Mouse (Mus musculus) spleen, adult 2 months (tissue): Measurements from ENCODE around the gene Arid1a.

Experiments used
- CTCF ChIP-seq: fragments of 200-500 bp; IDR thresholded peaks from 2 replicates; pipeline ENCODE4 v1.5.1; 2011; ENCODE audit warnings: mild to moderate bottlenecking, inconsistent platforms; ENCODE audit not compliant: insufficient read depth, insufficient read length, insufficient replicate concordance; ENCODE audit errors: extremely low read depth
- POLR2A ChIP-seq: fragments of 200-500 bp; IDR thresholded peaks from 2 replicates; pipeline ENCODE4 v1.6.1; 2011; ENCODE audit warnings: low read depth, low read length, inconsistent platforms

- no peak for TF ChIP-seq CTCF
- no peak for TF ChIP-seq POLR2A
These were observed 76.9 kb downstream of the Arid1a start for GRCm38 (mm10) chr4:133679629-133680028.
